Mouse (Mus musculus): ENCODE measurements at regions not wholly inside any gene's neighbourhood (a gene's known extent, or its start where the extent isn't known, plus 50 kb on each side); places are given as distances from the start of the nearest gene placed in this dataset.
A peak's percentile ranks its signal among the peaks of the same experiment; 100 is the strongest.

DNA sequence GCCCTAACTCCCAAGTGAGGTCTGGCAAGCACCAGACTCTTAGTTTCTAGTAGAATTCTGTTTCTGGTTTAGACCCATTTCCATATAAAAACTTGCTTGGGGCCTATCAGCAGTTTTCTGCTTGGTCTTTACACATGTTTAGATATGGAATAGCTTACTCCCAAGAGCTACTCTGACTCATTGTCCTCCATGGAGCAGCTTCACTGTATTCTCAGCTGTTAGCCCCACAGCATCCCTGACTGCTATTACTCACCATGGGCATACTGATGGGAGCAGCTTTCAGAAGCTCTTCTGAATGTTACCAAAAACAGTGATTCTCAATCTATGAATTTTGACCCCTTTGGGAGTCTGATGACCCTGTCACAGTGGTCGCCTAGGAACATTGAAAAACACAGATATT, 630.1 kb upstream of the 4930452B06Rik start:
- 82% methylated on average over 1 of the region's 1 CpGs for WGBS

DNA sequence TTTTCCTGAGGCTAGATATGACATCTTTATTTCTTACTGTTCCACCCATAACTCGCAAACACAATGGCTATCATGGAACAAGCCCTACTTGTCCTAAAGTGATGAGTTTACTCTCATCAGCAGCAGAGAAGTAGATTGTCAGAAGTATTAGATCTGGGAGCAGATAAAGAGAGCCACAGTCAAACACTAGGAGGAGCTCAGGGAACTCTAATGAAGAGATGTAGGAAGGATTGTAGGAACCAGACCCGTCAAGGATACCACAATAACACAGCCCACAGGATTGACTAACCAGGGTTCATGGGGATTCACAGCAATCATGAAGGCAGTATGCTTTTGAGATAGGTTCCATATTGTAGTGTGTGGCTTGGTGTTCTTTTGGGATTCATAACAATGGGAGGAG, 628.5 kb upstream of the 4930452B06Rik start:
- Histone ChIP-seq H3K4me1 (ENCODE audit: control insufficient read depth, insufficient read depth, low read length) (no peaks in the 10 kb centered on the region), H3K27ac (ENCODE audit: low read length) (no peak overlapping the region)
- 69% methylated on average over 2 of the region's 2 CpGs for WGBS

More for the DNA sequence above, 630.1 kb upstream of the 4930452B06Rik start:
- H3K4me2 ChIP-seq (ENCODE audit: low read depth, low read length) = no peak overlapping the region
- H3K4me1 ChIP-seq (ENCODE audit: control insufficient read depth, insufficient read depth, low read length) = no peaks in the 10 kb centered on the region
- no peaks in the 10 kb centered on the region for H3K27me3 ChIP-seq (ENCODE audit: control insufficient read depth, insufficient read depth, low read length)
- H3K4me3 ChIP-seq (ENCODE audit: low read length) = no peak overlapping the region
- H3K36me3 ChIP-seq (ENCODE audit: control insufficient read depth, insufficient read depth) = no peaks in the 10 kb centered on the region
- H3K9me3 ChIP-seq (replicated peaks; ENCODE audit: control insufficient read depth, low read length) = peaks cover 4% of the 10 kb centered on the region; the same call in 1 of the 2 replicates
- no peak for ATAC-seq (replicated peaks; ENCODE audit: extremely low read depth, insufficient read depth, low FRiP score)
- no peak overlapping the region for H3K27ac ChIP-seq (ENCODE audit: low read length)
- H3K9ac ChIP-seq (ENCODE audit: low read length) = no peak overlapping the region

DNA sequence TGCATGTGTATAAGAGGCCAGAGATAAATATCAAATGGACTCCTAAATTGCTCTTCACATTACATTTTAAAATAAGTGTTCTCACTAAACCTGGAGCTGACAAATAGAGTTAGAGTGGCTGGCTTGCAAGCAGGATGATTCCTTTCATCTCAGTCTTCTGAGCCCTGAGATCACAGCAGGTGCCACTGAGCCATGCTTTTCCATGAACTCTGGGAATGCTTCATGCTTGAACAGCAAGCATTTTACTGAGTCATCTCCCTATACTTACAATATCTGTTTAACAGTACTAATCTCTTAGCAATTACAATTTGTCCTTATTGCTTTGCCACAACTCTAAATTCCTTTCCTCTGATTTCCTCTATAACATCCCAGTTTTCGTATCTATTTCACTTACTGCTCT, 622.1 kb upstream of the 4930452B06Rik start:
- no peaks in the 10 kb centered on the region for H3K9me3 ChIP-seq (replicated peaks; ENCODE audit: control insufficient read depth, low read length)
- no peak for ATAC-seq (replicated peaks; ENCODE audit: extremely low read depth, insufficient read depth, low FRiP score)
- WGBS = 80% methylated on average over 1 of the region's 1 CpGs

More for the DNA sequence above, 628.5 kb upstream of the 4930452B06Rik start:
- no peaks in the 10 kb centered on the region for H3K36me3 ChIP-seq (ENCODE audit: control insufficient read depth, insufficient read depth)
- no peak overlapping the region for H3K9ac ChIP-seq (ENCODE audit: low read length)
- H3K9me3 ChIP-seq (replicated peaks; ENCODE audit: control insufficient read depth, low read length) = no peaks in the 10 kb centered on the region
- H3K4me2 ChIP-seq (ENCODE audit: low read depth, low read length) = no peak overlapping the region
- ATAC-seq (replicated peaks; ENCODE audit: extremely low read depth, insufficient read depth, low FRiP score) = no peak
- H3K27me3 ChIP-seq (ENCODE audit: control insufficient read depth, insufficient read depth, low read length) = no peaks in the 10 kb centered on the region
- no peak overlapping the region for H3K4me3 ChIP-seq (ENCODE audit: low read length)

DNA sequence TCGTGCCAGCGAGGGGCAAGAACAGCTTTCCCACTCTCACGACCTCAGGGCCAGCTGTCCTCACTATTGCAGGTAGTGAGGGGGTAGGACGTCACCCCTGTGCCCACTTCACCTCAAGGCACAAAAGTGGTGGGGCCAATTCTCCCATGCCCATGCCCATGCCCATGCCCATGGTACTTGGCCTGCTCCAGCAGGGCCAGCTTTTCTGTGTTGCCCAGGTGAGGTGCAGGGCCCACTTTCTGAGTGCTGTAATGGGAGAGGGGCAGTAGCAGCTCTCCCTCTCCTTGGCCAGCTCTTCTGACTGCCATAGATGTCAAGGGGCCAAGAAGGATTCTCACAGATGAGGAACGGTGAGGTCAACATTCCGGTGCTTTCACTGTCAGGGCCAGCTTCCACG, 619.6 kb upstream of the 4930452B06Rik start:
- Histone ChIP-seq H3K4me1 (ENCODE audit: control insufficient read depth, insufficient read depth, low read length) (no peaks in the 10 kb centered on the region), H3K36me3 (ENCODE audit: control insufficient read depth, insufficient read depth) (no peaks in the 10 kb centered on the region), H3K9ac (ENCODE audit: low read length) (no peak overlapping the region), H3K27me3 (ENCODE audit: control insufficient read depth, insufficient read depth, low read length) (no peaks in the 10 kb centered on the region), H3K4me3 (ENCODE audit: low read length) (no peak overlapping the region), H3K4me2 (ENCODE audit: low read depth, low read length) (no peak overlapping the region), H3K27ac (ENCODE audit: low read length) (no peak overlapping the region), H3K9me3 (replicated peaks; ENCODE audit: control insufficient read depth, low read length) (no peaks in the 10 kb centered on the region)
- no peak for ATAC-seq (replicated peaks; ENCODE audit: extremely low read depth, insufficient read depth, low FRiP score)
- 82% methylated on average over 7 of the region's 7 CpGs for whole genome bisulfite sequencing

More for the DNA sequence above, 622.1 kb upstream of the 4930452B06Rik start:
- H3K4me1 ChIP-seq (ENCODE audit: control insufficient read depth, insufficient read depth, low read length) = no peaks in the 10 kb centered on the region
- H3K4me3 ChIP-seq (ENCODE audit: low read length) = no peak overlapping the region
- no peak overlapping the region for H3K9ac ChIP-seq (ENCODE audit: low read length)
- no peaks in the 10 kb centered on the region for H3K27me3 ChIP-seq (ENCODE audit: control insufficient read depth, insufficient read depth, low read length)
- no peaks in the 10 kb centered on the region for H3K36me3 ChIP-seq (ENCODE audit: control insufficient read depth, insufficient read depth)
- no peak overlapping the region for H3K27ac ChIP-seq (ENCODE audit: low read length)
- H3K4me2 ChIP-seq (ENCODE audit: low read depth, low read length) = no peak overlapping the region

DNA sequence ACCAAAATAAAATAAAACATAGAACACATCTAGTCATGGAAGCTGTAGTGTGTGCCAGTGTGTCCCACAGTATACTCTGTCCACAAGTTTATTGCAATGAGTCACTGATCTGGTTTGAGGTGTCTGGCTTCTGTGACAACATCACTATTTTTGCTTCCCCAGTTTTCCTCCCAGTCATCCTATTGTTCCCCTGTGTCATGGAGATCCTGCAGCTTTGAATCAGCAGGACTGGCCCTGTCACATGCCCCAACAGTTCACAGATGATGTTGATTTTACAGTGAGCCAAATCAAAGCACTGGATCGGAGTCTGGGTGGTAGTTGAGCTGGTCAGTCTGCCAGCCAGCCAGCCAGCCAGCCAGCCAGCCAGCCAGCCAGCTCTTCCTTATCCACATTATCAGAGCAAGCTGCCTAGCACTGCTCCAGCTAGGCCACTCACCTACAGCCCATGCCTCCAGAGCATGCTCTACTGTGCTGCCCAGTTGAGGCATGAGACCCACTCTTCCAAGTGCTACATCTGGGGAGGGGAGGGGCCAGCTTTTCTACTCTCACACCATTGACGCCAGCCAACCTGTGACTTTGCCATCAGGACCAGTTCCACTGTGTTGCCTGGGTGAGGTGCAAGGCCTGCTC, 619.1 kb upstream of the 4930452B06Rik start:
- no peaks in the 10 kb centered on the region for H3K4me1 ChIP-seq (ENCODE audit: control insufficient read depth, insufficient read depth, low read length)
- H3K36me3 ChIP-seq (ENCODE audit: control insufficient read depth, insufficient read depth) = no peaks in the 10 kb centered on the region
- H3K9me3 ChIP-seq (replicated peaks; ENCODE audit: control insufficient read depth, low read length) = no peaks in the 10 kb centered on the region
- H3K4me2 ChIP-seq (ENCODE audit: low read depth, low read length) = no peak overlapping the region
- no peaks in the 10 kb centered on the region for H3K27me3 ChIP-seq (ENCODE audit: control insufficient read depth, insufficient read depth, low read length)
- H3K9ac ChIP-seq (ENCODE audit: low read length) = no peak overlapping the region
- no peak for ATAC-seq (replicated peaks; ENCODE audit: extremely low read depth, insufficient read depth, low FRiP score)
- 68% methylated on average over 2 of the region's 2 CpGs for WGBS
- H3K4me3 ChIP-seq (ENCODE audit: low read length) = no peak overlapping the region
- H3K27ac ChIP-seq (ENCODE audit: low read length) = no peak overlapping the region

DNA sequence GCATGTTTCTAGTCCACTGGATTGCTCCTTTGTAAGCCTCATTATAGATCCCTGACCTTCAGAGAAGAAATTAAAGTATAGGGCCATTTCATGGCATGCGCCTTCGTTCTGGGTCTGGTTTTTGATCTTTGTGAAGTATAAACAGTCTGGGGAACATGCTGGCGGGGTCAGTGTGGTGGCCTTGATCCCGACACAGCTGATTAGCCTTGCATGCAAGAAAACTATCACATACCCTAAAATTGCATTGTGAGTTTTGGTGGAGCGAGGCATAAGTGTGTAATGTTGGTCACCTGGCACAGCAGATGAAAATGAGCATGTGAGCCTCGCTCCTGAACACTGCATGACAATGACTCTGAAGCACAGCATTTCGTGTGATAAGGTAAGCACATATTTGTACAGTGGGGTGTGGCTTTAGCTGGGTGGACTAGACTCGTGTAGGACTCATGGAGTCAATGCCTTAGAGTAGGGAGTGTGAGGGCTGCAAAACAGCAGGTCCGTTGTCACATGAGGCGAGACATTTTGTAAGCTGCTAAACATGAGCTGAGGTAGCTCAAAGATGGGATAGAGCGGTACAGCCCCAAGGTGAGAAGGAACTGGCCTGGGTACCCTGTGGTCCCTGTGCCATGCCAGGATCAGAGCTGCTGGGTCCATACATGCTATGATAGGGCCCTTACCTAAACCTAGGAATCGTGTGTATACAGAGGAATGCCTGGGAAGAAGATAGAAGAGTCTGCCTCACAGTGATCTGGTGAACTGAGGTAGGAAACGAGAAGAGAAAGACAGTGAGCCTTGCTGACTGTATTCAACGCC, 601.4 kb upstream of the 4930452B06Rik start:
- no peak for ATAC-seq (replicated peaks; ENCODE audit: extremely low read depth, insufficient read depth, low FRiP score)

DNA sequence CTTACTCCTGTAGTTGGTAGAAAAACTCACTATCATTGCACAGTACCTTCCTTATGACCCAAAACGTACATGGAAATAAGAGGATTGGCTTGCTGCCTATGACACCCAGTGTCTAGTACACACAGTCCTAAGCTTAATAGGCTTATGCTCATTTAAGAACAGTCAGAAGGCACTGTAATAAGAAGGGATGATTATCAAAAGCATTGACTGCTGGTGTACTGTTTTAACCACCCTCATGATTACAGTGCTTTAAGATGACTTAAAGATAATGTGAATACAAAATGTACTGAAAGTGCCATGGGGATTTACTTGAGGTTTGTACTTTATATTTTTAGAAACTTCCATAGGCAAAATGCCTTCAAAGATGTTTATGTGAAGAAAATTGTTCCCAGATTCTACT, 586.0 kb upstream of the 4930452B06Rik start:
- no peak overlapping the region for H3K27ac ChIP-seq (ENCODE audit: low read length)
- H3K9me3 ChIP-seq (replicated peaks; ENCODE audit: control insufficient read depth, low read length) = no peaks in the 10 kb centered on the region
- H3K36me3 ChIP-seq (ENCODE audit: control insufficient read depth, insufficient read depth) = no peaks in the 10 kb centered on the region
- no peak overlapping the region for H3K9ac ChIP-seq (ENCODE audit: low read length)
- WGBS = 69% methylated on average over 1 of the region's 1 CpGs
- no peaks in the 10 kb centered on the region for H3K4me1 ChIP-seq (ENCODE audit: control insufficient read depth, insufficient read depth, low read length)
- H3K27me3 ChIP-seq (ENCODE audit: control insufficient read depth, insufficient read depth, low read length) = no peaks in the 10 kb centered on the region
- H3K4me3 ChIP-seq (ENCODE audit: low read length) = no peak overlapping the region
- no peak overlapping the region for H3K4me2 ChIP-seq (ENCODE audit: low read depth, low read length)
- no peak for ATAC-seq (replicated peaks; ENCODE audit: extremely low read depth, insufficient read depth, low FRiP score)

More for the DNA sequence above, 601.4 kb upstream of the 4930452B06Rik start:
- Histone ChIP-seq H3K36me3 (ENCODE audit: control insufficient read depth, insufficient read depth) (no peaks in the 10 kb centered on the region), H3K27ac (ENCODE audit: low read length) (no peak overlapping the region), H3K4me3 (ENCODE audit: low read length) (no peak overlapping the region), H3K4me2 (ENCODE audit: low read depth, low read length) (no peak overlapping the region), H3K9ac (ENCODE audit: low read length) (no peak overlapping the region), H3K9me3 (replicated peaks; ENCODE audit: control insufficient read depth, low read length) (no peaks in the 10 kb centered on the region), H3K4me1 (ENCODE audit: control insufficient read depth, insufficient read depth, low read length) (no peaks in the 10 kb centered on the region), H3K27me3 (ENCODE audit: control insufficient read depth, insufficient read depth, low read length) (no peaks in the 10 kb centered on the region)
- WGBS = 79% methylated on average over 14 of the region's 14 CpGs

DNA sequence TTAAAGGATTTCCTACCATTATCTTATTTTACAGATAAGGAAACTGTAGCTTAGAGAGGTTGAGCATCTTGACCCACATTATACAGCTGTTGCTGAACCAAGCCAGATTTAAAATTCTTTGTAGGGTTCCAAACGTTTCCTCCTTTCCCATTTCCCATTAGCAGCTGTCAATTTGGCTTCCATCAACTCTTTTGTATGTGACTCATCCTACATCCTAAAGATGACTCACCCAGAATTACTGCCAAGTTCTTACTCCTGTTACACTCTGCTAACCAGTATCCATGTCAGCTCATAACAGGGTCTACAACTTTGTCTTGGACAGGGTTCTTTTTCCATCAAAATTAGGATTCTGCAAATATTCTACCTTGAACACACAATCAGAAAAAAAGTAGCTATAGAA, 579.2 kb upstream of the 4930452B06Rik start:
- no peak overlapping the region for H3K4me3 ChIP-seq (ENCODE audit: low read length)
- no peaks in the 10 kb centered on the region for H3K27me3 ChIP-seq (ENCODE audit: control insufficient read depth, insufficient read depth, low read length)
- no peaks in the 10 kb centered on the region for H3K9me3 ChIP-seq (replicated peaks; ENCODE audit: control insufficient read depth, low read length)
- H3K27ac ChIP-seq (ENCODE audit: low read length) = no peak overlapping the region
- H3K36me3 ChIP-seq (ENCODE audit: control insufficient read depth, insufficient read depth) = no peaks in the 10 kb centered on the region
- H3K4me1 ChIP-seq (ENCODE audit: control insufficient read depth, insufficient read depth, low read length) = no peaks in the 10 kb centered on the region
- ATAC-seq (replicated peaks; ENCODE audit: extremely low read depth, insufficient read depth, low FRiP score) = 0 out of 2 replicates have a peak, but pooled peaks have one; percentile 18
- WGBS = 7% methylated on average over 1 of the region's 1 CpGs
- H3K9ac ChIP-seq (ENCODE audit: low read length) = no peak overlapping the region
- H3K4me2 ChIP-seq (ENCODE audit: low read depth, low read length) = no peak overlapping the region

DNA sequence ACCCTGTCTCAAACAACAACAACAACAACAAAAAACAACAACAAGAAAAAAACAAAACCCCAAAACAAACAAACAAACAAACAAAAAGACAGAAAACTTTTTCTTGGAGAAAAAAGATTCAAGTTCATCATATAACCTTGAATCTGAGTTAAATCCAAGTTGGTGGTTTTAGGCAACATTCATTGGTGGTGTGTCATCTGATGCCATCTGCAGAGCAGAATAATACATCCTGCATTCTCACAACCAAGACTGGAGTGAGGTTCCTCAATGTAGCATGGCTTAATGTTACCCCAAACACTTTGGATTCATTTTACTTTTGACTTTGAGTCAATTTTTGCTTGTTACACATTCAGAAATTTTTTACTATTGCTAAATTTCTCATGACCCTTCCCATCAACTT, 577.3 kb upstream of the 4930452B06Rik start:
- Histone ChIP-seq H3K36me3 (ENCODE audit: control insufficient read depth, insufficient read depth) (no peaks in the 10 kb centered on the region), H3K27ac (ENCODE audit: low read length) (no peak overlapping the region), H3K9me3 (replicated peaks; ENCODE audit: control insufficient read depth, low read length) (no peaks in the 10 kb centered on the region), H3K27me3 (ENCODE audit: control insufficient read depth, insufficient read depth, low read length) (no peaks in the 10 kb centered on the region), H3K9ac (ENCODE audit: low read length) (no peak overlapping the region), H3K4me3 (ENCODE audit: low read length) (no peak overlapping the region), H3K4me2 (ENCODE audit: low read depth, low read length) (no peak overlapping the region), H3K4me1 (ENCODE audit: control insufficient read depth, insufficient read depth, low read length) (no peaks in the 10 kb centered on the region)
- ATAC-seq (replicated peaks; ENCODE audit: extremely low read depth, insufficient read depth, low FRiP score) = no peak

Data from heart, embryonic 16.5 days (tissue).